Mouse (Mus musculus) left cerebral cortex, adult 2 months (tissue): ENCODE results near the gene Nos1ap. TPM values are rescaled to one million over a fixed set of nuclear protein-coding genes. Genes with fewer than 3 reads are reported as not detected.
A peak's percentile ranks its signal among the peaks of the same experiment; 100 is the strongest.

Source experiments
- DNase-seq, 2 experiments: peaks; one replicate each; pipeline ENCODE4 v3.0.0; 2021 to 2022; ENCODE audit warnings: low spot score in 2 of 2, mixed read lengths in 1 of 2; ENCODE audit errors: extremely low spot score in 1 of 2
- H3K27ac ChIP-seq: fragments of 200-600 bp; 2 replicates; pipeline ENCODE4 v1.8.1; 2022
- H3K4me3 ChIP-seq: fragments of 200-600 bp; 2 replicates; pipeline ENCODE4 v1.8.1; 2022
- CTCF ChIP-seq: fragments of 200-600 bp; IDR thresholded peaks from 2 replicates; pipeline ENCODE4 v1.8.1; 2022; ENCODE audit warnings: antibody characterized with exemption, mild to moderate bottlenecking, moderate library complexity
- intact Hi-C: fragments of 180-260 bp; cut with DNase I; formaldehyde crosslinking; loops from one replicate; pipeline ENCODE4 v1.15.1; 2025
- total RNA-seq, 2 experiments: library from RNA; stranded (reverse); gene quantifications; 2 replicates each; pipeline ENCODE4 v1.2.3; 2021

The Nos1ap gene
- total RNA-seq, 2 experiments from 2014 or later: 197 to 233 TPM

DNA sequence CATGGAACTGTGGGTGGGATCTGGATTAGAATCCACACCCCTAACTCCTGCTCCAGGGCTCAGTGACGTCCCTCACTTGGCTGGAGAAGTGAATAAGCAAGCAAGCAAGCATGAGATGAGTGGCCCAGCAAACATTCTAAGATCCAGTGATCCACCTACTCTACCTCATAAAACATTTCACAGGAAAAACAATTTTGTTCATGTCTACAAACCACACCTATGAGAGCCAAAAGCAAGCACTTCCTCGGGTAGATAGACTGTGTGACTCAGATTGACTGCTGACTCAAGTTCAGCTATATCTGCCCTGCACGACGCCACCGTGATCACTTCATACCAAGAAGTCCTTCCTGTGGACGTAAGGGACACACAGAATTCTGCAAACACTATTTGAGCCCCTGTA, 116.2 kb downstream of the Nos1ap start:
- TF ChIP-seq CTCF: no peak
- DNase-seq: no peak
- intact Hi-C loops: no loop called here
- Histone ChIP-seq H3K4me3 (no peak overlapping the region), H3K27ac (no peak overlapping the region)

DNA sequence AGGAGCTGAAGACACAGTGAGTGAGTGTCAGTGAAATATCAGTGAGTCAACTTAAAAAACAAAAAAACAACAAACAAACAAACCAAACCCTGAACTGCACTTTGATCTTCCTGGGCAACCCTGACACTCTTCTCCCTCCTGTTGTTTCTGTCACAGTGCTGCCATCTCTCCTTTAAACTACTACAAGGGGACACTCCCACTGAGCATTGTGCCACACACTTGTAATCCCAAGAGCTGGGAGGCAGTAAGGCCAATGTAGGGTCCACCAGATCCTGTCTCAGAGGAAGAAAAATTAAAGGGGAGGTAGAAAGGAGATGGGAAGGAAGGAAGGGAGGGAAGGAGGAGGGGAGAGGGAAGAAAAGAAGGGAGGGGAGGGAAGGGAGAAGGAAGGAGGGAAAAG, 116.8 kb downstream of the Nos1ap start:
- H3K27ac ChIP-seq: no peak overlapping the region
- no peak for TF ChIP-seq CTCF
- DNase-seq: no peak
- intact Hi-C loops: no loop called here
- H3K4me3 ChIP-seq: no peak overlapping the region

DNA sequence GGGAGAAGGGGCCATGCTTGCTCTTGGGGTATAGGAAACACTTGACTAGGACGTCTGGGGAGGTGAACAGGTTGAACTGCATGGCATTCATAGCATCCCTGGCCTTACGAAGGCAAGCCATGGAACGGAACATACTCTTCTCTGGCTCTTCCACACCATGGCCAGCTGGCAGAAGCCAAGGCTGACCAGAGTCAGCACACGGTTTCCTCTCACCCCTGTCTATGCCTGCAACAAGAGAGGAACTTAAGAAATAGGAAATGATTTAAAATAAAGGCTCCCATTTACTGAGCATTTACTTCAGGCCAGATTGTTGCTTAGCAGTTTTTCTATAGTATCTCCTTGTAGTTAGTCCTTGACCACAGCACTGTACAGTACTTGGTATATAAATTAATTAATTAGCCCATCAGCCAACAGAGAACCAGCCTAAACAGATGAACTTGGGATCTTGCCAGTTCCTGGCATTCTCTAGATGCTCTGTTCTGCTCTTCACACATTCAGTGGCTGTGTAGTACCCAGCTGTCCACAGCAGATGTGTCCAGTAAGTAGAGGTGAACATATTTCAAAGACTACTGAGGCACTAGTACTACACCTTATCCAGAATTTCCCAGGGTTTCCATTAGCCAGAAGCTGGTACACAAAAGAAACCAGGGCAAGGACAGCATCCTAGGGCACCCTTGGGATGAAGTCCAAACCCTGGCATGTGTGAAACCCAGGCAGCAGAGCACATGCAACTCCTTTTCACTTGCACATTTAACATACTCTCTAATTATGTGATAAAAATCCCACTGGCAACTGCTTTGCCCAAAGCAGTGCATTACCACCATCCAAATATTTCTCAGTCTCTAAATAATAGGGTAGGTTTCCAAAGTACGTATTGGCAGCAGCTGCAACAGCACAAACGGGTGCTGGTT, 123.3 kb downstream of the Nos1ap start:
- no peak for DNase-seq
- no peak overlapping the region; the same call in 1 of the 2 replicates for H3K27ac ChIP-seq
- H3K4me3 ChIP-seq: no peak overlapping the region
- TF ChIP-seq CTCF: no peak
- intact Hi-C loops: no loop called here

DNA sequence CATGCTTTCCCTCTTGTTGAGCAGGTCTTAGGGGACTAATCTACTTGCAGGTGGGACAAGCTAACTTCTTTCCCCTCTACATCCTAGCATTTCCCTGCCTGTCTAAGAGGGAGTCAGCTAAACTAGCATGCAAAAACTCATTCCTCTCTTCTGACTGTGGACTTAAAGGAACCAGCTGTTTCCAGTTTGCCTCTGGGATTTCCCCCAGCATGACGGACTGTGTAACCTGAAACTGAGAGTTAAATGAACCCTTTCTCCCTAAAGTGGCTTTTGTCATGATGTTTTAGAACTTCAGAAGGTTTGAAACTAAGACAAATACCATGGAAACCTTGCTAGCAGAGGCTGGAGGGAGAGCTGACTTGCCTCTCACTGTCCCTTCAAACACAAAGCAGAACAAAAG, 127.5 kb downstream of the Nos1ap start:
- Histone ChIP-seq H3K4me3 (no peak overlapping the region), H3K27ac (no peak overlapping the region)
- DNase-seq: no peak
- intact Hi-C loops: loop anchor here (5.0 kb wide), 1 partner anchor 170 kb away; no protein-coding TSS in a partner anchor
- TF ChIP-seq CTCF: no peak

DNA sequence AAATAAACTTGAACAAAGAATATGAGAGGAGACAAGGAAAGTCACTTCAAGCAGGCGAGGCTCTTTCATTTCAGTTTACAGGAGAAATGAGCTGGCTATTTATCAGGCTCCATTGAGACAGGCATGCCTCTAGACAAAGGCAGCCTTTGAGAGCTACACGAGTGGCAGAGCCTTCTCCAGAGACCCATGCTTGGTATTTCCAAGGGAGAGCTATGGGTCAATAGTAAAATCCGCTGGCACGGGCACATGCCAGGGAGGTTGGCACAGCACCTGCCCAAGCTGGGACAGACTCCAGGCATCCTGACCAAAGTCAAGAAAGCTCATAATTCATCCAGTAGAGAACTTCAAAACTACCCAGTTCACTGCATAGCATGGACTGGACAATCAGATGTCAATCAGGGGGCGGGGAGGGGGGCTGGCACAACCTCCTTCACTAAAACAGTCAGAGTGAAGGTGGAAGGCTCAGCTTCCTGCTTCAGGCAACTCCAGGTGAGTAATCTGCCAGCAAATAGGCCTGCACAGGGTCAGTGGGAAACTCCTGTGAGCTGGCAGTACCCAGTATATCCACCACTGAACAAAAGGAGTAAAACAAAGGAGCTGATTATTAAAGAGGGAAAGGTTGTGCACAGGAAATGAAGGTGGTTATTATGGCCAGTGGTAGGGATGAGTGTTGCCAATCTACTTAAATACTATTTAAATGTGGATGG, 129.6 kb downstream of the Nos1ap start:
- TF ChIP-seq CTCF: no peak
- intact Hi-C loops: loop anchor here (5.0 kb wide), 1 partner anchor 168 kb away; no protein-coding TSS in a partner anchor
- peak in 1 of 2 experiments; percentile 23 for DNase-seq
- H3K27ac ChIP-seq: no peak overlapping the region
- no peak overlapping the region for H3K4me3 ChIP-seq

DNA sequence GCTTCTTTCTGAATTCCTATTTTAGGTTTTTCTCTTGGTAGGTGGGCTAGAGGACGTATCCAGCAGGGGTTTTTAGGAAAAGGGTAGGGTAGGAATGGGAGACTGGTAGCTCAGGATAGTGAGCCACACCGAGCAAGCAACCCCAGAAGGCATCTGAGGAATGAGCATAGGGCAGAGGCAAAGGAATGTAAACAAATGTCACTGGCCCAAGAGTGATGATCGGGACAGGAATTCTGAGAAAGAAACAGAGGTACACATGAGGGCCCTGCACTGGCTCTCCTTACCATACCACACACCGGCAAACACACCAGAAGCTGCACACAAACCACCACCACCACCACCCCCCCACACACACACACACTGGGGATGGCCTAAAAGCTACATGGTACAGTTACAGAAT, 132.0 kb downstream of the Nos1ap start:
- DNase-seq: no peak
- TF ChIP-seq CTCF: no peak
- intact Hi-C loops: no loop called here
- Histone ChIP-seq H3K27ac (no peak overlapping the region), H3K4me3 (no peak overlapping the region)

DNA sequence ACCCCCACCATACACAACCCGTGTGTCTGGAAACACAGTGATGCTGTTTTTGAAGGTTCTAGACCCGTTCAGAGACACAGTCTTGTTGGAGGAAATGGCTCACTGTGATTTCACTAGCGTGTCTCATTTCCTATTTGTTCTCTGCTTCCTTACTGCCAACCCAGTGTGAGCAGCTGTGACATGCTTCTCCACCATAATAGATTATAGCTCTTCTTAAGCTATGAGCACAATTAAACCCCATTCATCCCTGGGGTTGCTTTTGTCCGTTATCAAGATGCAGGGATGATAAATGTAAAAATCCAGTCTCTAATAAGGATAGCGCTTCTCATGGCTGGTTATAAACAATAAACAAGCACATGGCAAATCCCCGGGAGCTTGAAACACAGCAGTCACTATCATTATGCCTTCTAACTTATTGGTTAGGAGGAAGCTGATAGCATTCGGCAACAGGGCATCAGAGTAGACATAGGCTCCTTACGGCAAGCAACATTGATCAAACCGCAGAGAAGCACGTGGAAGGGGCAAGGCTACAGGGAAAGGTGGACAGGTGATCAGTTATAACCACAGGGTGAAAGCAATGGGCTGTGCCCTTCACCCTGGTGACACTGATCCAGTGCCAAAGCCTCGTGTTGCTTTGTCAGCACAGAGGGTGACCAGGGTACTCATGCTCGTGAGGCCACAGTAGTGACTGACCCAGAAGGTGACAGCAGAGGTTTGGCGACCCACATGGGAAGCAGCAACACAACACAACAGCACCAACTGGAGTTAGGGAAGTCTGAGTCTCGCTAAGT, 133.6 kb downstream of the Nos1ap start:
- DNase-seq: no peak
- Histone ChIP-seq H3K27ac (no peak overlapping the region), H3K4me3 (no peak overlapping the region)
- intact Hi-C loops: no loop called here
- no peak for TF ChIP-seq CTCF

DNA sequence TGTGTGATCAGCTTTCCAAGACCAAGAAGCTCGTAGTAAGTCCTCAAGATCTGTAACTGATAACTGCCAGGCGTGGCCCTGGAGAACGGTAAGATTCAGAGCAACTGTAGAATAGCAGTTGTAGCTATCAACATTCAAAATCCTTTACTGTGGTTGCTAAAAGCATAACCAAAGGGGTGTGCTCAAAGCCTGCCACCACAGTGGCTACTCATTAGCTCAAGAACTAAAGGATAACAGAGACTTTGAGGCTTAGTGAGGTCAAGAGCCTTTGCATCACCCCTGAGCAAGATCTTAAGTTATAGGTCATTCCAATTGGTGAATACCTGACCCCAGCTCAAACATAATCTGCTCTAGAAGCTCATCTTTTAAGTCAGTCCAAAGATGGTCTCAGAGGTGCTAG, 134.3 kb downstream of the Nos1ap start:
- TF ChIP-seq CTCF: no peak
- intact Hi-C loops: no loop called here

DNA sequence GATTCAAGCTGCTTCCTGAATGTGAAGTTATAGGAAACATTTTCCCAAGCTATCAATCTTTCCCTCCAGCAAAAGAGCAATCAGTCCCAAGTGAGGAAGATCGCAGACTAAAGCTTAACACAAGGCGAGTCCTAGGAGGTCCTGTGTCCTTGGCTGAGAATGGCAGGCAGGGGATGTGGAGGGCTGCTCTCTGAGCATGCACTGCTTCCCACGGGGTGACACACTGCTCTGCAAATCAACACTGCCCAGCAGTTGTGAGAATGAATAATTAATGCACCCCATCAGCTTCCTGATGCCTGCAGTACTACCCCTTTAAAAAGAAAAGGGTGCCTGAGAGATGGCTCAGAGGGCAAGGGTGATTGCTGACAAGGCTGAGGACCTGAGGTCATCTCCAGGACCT, 136.2 kb downstream of the Nos1ap start:
- TF ChIP-seq CTCF: no peak
- no peak for DNase-seq
- Histone ChIP-seq H3K27ac (no peak overlapping the region), H3K4me3 (no peak overlapping the region)
- intact Hi-C loops: no loop called here

More for the DNA sequence above, 134.3 kb downstream of the Nos1ap start:
- Histone ChIP-seq H3K27ac (no peak overlapping the region), H3K4me3 (no peak overlapping the region)
- DNase-seq: no peak

DNA sequence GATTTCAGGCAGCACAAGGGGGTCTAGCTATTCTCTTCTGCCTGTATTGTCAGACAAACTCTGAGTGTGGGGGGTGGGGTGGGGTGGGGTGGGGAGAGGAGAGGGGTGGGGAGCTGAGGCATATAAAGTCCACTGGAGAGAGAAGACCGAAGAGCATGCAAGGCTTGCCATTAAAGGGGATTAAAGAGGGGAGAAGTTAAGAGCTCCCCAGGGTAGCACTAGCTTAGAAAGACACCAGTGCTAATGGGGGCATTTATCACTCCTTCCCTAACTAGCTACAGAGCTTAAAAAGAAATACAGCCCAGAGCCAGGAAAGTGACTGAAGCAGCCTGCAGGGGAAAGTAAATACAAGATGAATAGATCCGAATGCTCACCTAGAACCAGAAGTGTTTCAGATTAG, 141.4 kb downstream of the Nos1ap start:
- no peak for DNase-seq
- H3K27ac ChIP-seq: no peak overlapping the region
- intact Hi-C loops: no loop called here
- no peak for TF ChIP-seq CTCF
- no peak overlapping the region for H3K4me3 ChIP-seq

DNA sequence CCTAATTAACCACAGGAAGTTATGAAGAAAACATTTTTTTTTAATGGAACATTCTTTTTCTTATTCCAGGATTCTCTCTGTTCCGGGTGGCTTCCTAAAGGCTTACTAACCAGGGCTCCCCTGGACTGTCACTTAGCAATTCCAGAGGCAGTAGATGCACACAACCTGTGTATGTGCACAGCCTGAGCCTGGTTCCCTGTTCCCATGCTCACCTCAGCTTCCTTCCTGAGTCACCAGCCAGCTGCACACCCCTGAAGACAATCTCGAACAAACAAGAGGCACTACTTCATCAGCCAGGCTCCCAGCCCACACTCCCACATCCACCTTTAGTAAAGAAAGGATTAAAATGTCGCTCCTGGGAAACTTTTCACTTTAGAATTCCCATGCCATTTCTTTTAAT, 144.2 kb downstream of the Nos1ap start:
- DNase-seq: no peak
- intact Hi-C loops: no loop called here
- TF ChIP-seq CTCF: no peak
- no peak overlapping the region for H3K4me3 ChIP-seq
- no peak overlapping the region for H3K27ac ChIP-seq

DNA sequence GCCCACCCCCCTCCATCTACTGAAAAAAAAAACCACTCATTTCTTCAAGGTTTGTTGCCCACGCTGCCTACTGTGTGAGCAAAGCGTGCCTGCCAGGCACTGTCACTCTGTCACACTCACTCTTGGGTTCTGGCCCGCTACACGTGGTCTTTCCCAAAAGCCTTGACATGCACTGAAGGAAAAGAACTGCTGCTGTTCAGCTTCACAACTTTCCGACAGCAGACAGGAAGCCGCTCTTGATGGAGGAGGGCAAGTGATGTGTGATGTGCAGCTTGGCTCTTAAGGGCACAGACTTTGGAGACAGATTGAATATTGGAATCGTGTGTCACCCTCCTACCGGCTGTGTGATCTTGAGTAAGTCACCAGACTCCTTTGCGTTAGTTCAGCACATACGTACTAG, 149.3 kb downstream of the Nos1ap start:
- intact Hi-C loops: no loop called here
- Histone ChIP-seq H3K4me3 (no peak overlapping the region), H3K27ac (no peak overlapping the region)
- TF ChIP-seq CTCF: no peak
- no peak for DNase-seq
